Mouse (Mus musculus) E14TG2a.4 (cell line): Measurements from ENCODE around the gene Gm10477.
"Not testable (repeated sequence)": the region's sequence is repeated elsewhere in the genome, so short reads cannot be mapped to it uniquely, and the experiment has no call there.

Experiments
- H3K27me3 ChIP-seq: 2 replicates; pipeline ENCODE4 v1.6.1; 2014; ENCODE audit warnings: low read length, control low read depth; ENCODE audit not compliant: insufficient read depth
- H3K36me3 ChIP-seq: 2 replicates; pipeline ENCODE4 v1.6.1; 2014; ENCODE audit warnings: low read length, control low read depth; ENCODE audit not compliant: insufficient read depth
- H3K4me1 ChIP-seq: replicated peaks from 2 replicates; pipeline ENCODE4 v1.6.1; 2014; ENCODE audit warnings: low read depth, low read length, control low read depth
- H3K4me3 ChIP-seq: replicated peaks from 2 replicates; pipeline ENCODE4 v1.5.1; 2014; ENCODE audit warnings: mild to moderate bottlenecking, low read length
- H3K9me3 ChIP-seq: 2 replicates; pipeline ENCODE4 v1.6.1; 2014; ENCODE audit warnings: low read length, control low read depth
- CTCF ChIP-seq: conservative IDR thresholded peaks from 2 replicates; pipeline ENCODE4 v1.5.1; 2014; ENCODE audit warnings: low read length
- NANOG ChIP-seq: IDR thresholded peaks from 2 replicates; pipeline ENCODE4 v1.6.1; 2014; ENCODE audit warnings: borderline replicate concordance, low read length, mixed read lengths
- POU5F1 ChIP-seq: IDR thresholded peaks from 2 replicates; pipeline ENCODE4 v1.6.1; 2014; ENCODE audit warnings: low read length, borderline replicate concordance

Gene Gm10477

DNA sequence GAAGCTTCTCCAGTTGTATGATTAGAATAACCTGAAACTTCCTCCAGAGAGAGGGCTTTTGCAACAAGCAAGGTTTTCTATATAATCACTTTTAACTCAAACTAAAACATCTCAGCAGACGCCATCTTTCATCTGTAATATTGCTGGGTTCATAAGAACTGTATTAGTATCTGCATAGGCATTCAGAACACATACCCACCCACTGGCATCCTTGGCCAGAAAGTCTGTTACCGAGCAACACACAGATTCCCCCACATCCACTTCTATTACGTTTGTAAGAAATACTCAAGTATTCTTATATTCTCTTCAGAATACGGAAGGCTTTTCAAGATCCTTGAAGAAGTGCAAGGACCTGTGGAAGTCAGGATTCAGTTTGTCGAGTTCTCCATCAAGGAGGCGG is at the start of gene Gm10477:
TSS of gene Gm10477 (plus strand) at position 301 of the 400 bp plus-strand sequence.
- H3K4me1 ChIP-seq, H3K27me3 ChIP-seq, H3K9me3 ChIP-seq, H3K36me3 ChIP-seq, H3K4me3 ChIP-seq: not testable (repeated sequence)

- Histone ChIP-seq H3K4me1 (no peaks in the 10 kb centered on the region), H3K27me3 (no peaks in the 10 kb centered on the region)
- TF ChIP-seq POU5F1 (no peak), CTCF (no peak), NANOG (no peak)
Observed at GRCm38 (mm10) chrX:56477553-56477952, 47.0 kb upstream of the Gm10477 start.

DNA sequence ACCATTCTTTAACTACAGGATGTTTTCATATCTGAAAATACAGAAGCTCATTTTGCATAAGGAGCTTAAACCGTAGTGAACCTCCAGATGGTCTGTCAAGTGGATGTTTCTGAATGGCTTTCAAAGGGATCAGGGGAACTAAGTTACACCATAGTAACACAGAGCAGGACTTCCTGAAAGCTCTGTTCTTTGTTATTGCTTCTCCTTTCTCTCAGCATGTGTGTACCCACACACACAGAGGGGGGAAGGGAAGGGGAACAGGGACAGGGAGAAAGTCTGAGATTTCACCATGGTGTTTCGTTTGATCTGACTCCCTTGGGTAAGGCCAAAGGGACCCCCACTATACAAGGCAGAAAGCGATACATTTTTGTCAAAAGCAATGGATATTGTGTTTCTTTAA is 42.6 kb upstream of the Gm10477 start:
- Histone ChIP-seq H3K27me3 (no peaks in the 10 kb centered on the region), H3K9me3 (no peaks in the 10 kb centered on the region), H3K4me1 (no peaks in the 10 kb centered on the region), H3K4me3 (no peak overlapping the region), H3K36me3 (no peaks in the 10 kb centered on the region)
- TF ChIP-seq NANOG = no peak
- TF ChIP-seq POU5F1 = no peak
- no peak for TF ChIP-seq CTCF

More at GRCm38 (mm10) chrX:56477553-56477952, 47.0 kb upstream of the Gm10477 start:
- Histone ChIP-seq H3K4me3 (no peak overlapping the region), H3K9me3 (no peaks in the 10 kb centered on the region), H3K36me3 (no peaks in the 10 kb centered on the region)

- no peaks in the 10 kb centered on the region for H3K36me3 ChIP-seq
- no peak overlapping the region for H3K4me3 ChIP-seq
- peak; percentile 55 for TF ChIP-seq CTCF
- no peak for TF ChIP-seq NANOG
- H3K27me3 ChIP-seq = no peaks in the 10 kb centered on the region
- no peaks in the 10 kb centered on the region for H3K4me1 ChIP-seq
- H3K9me3 ChIP-seq = no peaks in the 10 kb centered on the region
Observed at GRCm38 (mm10) chrX:56489758-56490157, 34.8 kb upstream of the Gm10477 start.

DNA sequence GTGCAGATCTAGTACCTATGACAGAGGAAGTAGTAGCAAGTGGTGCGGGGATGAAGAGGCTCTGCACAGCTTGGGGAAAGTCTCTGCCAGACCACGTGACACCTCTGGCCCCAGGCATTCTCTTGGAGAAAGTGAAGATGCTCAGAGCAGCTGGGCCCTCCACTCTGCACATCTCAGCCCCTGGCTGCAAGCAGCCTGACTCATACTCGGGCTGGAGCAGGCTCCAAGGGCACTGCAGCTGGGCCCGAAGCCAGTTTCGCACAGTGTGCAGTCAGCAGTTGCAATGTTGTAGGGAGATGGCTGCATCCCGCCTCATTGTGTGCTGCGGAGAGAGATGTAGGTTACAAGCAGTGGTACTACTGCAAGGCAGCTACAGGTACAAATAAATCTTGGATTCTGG is 27.3 kb upstream of the Gm10477 start:
- no peaks in the 10 kb centered on the region for H3K27me3 ChIP-seq
- no peaks in the 10 kb centered on the region for H3K36me3 ChIP-seq
- TF ChIP-seq CTCF = no peak
- no peak for TF ChIP-seq POU5F1
- TF ChIP-seq NANOG = no peak
- H3K4me3 ChIP-seq = no peak overlapping the region
- H3K4me1 ChIP-seq = no peaks in the 10 kb centered on the region
- no peaks in the 10 kb centered on the region for H3K9me3 ChIP-seq

DNA sequence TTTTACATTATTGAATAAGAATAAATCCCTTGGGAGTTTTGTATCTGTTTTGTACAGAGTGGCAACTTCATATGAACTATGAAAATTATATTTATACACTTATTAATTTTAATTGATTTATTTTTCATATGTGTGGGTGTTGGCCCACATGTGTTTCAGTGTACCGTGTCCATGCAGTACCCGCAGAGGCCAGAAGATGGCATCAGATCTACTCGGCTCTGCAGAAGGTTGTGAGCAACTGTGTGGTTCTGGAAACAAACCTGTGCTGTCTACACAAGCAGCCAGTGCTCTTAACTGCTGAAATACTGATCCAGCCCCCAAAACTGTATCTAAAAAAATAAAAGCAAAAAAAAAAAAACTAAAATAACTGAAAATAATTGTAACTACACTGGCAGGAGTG is 6.7 kb downstream of the Gm10477 start:
- Histone ChIP-seq H3K4me3 (no peak overlapping the region), H3K36me3 (no peaks in the 10 kb centered on the region), H3K9me3 (no peaks in the 10 kb centered on the region), H3K27me3 (no peaks in the 10 kb centered on the region), H3K4me1 (no peaks in the 10 kb centered on the region)
- TF ChIP-seq CTCF (peak; percentile 37), POU5F1 (no peak)

DNA sequence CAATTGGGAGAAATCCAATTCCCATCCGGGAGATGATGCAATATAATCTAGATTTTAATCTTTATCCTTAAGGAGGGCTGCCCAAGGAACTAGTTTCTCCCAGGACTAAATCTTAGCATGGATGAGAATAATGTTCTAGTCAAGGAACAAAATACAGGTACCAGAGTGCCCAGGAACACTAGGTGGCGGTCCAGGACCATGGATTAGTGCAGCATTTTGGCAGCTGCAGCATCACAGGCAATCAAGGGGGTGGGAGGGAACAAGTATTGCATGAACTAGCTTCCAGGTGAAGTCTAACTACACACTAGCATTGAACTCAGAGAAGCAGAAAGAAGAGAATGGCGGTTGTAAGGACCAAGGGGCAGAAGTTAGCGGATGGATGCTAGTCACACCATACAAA is 12.6 kb downstream of the Gm10477 start:
- Histone ChIP-seq H3K36me3 (no peaks in the 10 kb centered on the region), H3K9me3 (no peaks in the 10 kb centered on the region), H3K4me1 (no peaks in the 10 kb centered on the region), H3K27me3 (no peaks in the 10 kb centered on the region), H3K4me3 (no peak overlapping the region)
- no peak for TF ChIP-seq POU5F1
- TF ChIP-seq CTCF = peak; percentile 17; the same call in 1 of the 2 replicates

DNA sequence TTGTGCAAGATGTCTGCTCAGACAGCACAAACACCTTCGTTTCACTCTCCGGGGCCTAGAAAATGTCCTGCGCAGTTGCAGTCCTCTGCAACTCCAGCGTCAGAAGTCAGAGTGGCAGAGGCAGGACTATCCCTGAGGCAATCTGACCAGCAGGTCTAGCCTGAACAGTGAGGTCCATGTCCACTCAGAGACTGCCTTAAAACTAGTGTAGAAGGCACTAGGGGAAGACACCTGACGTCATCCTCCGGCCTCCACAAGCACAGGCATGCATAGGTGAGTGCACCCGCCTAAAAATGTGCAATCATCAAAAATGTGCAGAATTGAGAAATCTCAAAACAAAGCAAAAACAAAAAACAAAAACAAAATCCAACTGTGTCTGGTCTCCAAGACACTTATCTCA is 25.0 kb downstream of the Gm10477 start, which contains the start of gene Gm648:
TSS of gene Gm648 (minus strand) at position 101 of the 400 bp plus-strand sequence.
- Histone ChIP-seq H3K4me1 (no peaks in the 10 kb centered on the region), H3K36me3 (no peaks in the 10 kb centered on the region), H3K9me3 (no peaks in the 10 kb centered on the region), H3K27me3 (no peaks in the 10 kb centered on the region), H3K4me3 (no peak within 1 kb of the TSS)
- TF ChIP-seq CTCF = no peak
- no peak for TF ChIP-seq NANOG
- no peak for TF ChIP-seq POU5F1

DNA sequence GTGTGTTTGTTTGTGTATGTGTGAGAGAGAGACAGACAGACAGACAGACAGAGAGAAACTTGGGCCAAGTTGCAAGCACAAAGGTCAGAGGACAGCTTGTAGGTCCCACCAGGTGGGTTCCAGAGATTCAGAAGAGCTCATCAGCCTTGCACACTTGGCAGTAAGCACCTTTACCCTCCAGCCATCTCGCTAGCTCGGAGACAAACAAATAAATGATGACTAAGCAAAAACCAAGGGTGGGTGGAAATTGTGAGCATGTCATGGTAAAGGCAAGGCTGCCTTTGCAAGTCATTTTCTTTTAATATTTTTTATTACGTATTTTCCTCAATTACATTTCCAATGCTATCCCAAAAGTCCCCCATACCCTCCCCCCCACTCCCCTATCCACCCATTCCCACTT is 29.0 kb downstream of the Gm10477 start:
- Histone ChIP-seq H3K9me3 (no peaks in the 10 kb centered on the region), H3K27me3 (no peaks in the 10 kb centered on the region), H3K4me1 (no peaks in the 10 kb centered on the region), H3K36me3 (no peaks in the 10 kb centered on the region), H3K4me3 (no peak overlapping the region)
- no peak for TF ChIP-seq POU5F1
- TF ChIP-seq CTCF = no peak
- TF ChIP-seq NANOG = no peak

GRCm38 (mm10) chrX:56572465-56572864 is 47.9 kb downstream of the Gm10477 start:
- Histone ChIP-seq H3K36me3 (no peaks in the 10 kb centered on the region), H3K4me3 (no peak overlapping the region), H3K27me3 (no peaks in the 10 kb centered on the region), H3K4me1 (no peaks in the 10 kb centered on the region), H3K9me3 (no peaks in the 10 kb centered on the region)
- TF ChIP-seq CTCF (peak; percentile 48), POU5F1 (no peak)
